Mouse (Mus musculus): ENCODE data around the gene Btnl4. TPM values are rescaled to one million over a fixed set of nuclear protein-coding genes. Genes with fewer than 3 reads are reported as not detected.
"Not testable (repeated sequence)": the region's sequence is repeated elsewhere in the genome, so short reads cannot be mapped to it uniquely, and the experiment has no call there.

The Btnl4 gene
- 0.55 and 1.1 TPM in 2 replicates for polyA plus RNA-seq (2012; rRNA removed)

- not testable (repeated sequence) for H3K27ac ChIP-seq (ENCODE audit: insufficient read depth, low read length); H3K36me3 ChIP-seq (ENCODE audit: control insufficient read depth, insufficient read depth, low read length); H3K4me1 ChIP-seq (ENCODE audit: control insufficient read depth, insufficient read depth, insufficient read length); DNase-seq (ENCODE audit: low read depth in 1 of 2, low spot score in 2 of 2); H3K27me3 ChIP-seq (ENCODE audit: control insufficient read depth, insufficient read depth, low read length); H3K4me3 ChIP-seq (ENCODE audit: extremely low read depth, insufficient read depth, insufficient read length)
- WGBS = 59% methylated on average over 5 of the region's 5 CpGs
Observed at GRCm38 (mm10) chr17:34477238-34478013, at the start of gene Btnl4. Gene Btnl4, minus strand, starts transcription at chr17:34477318.

- TF ChIP-seq CTCF (IDR thresholded peaks at IDR 0.05; ENCODE audit: extremely low read depth, insufficient read depth, insufficient read length, insufficient replicate concordance) (no peak), POLR2A (IDR thresholded peaks at IDR 0.05; ENCODE audit: low read depth, low read length) (no peak)
- Histone ChIP-seq H3K4me1 (ENCODE audit: control insufficient read depth, insufficient read depth, insufficient read length) (no peaks in the 10 kb centered on the region), H3K36me3 (ENCODE audit: control insufficient read depth, insufficient read depth, low read length) (no peaks in the 10 kb centered on the region), H3K4me3 (ENCODE audit: extremely low read depth, insufficient read depth, insufficient read length) (no peak overlapping the region), H3K27ac (ENCODE audit: insufficient read depth, low read length) (no peak overlapping the region), H3K27me3 (ENCODE audit: control insufficient read depth, insufficient read depth, low read length) (no peaks in the 10 kb centered on the region)
- WGBS = 68% methylated on average over 1 of the region's 1 CpGs
- no peak for DNase-seq (ENCODE audit: low read depth in 1 of 2, low spot score in 2 of 2)
Observed at GRCm38 (mm10) chr17:34519001-34519400, 41.9 kb upstream of the Btnl4 start.

GRCm38 (mm10) chr17:34518571-34518970, 41.5 kb upstream of the Btnl4 start:
- not testable (repeated sequence) for H3K4me3 ChIP-seq (ENCODE audit: extremely low read depth, insufficient read depth, insufficient read length); H3K27me3 ChIP-seq (ENCODE audit: control insufficient read depth, insufficient read depth, low read length); H3K27ac ChIP-seq (ENCODE audit: insufficient read depth, low read length); H3K4me1 ChIP-seq (ENCODE audit: control insufficient read depth, insufficient read depth, insufficient read length); H3K36me3 ChIP-seq (ENCODE audit: control insufficient read depth, insufficient read depth, low read length); DNase-seq (ENCODE audit: low read depth in 1 of 2, low spot score in 2 of 2)
- 60% methylated on average over 3 of the region's 3 CpGs for WGBS

- Histone ChIP-seq H3K27ac (ENCODE audit: insufficient read depth, low read length) (no peak overlapping the region), H3K4me3 (ENCODE audit: extremely low read depth, insufficient read depth, insufficient read length) (no peak overlapping the region), H3K4me1 (ENCODE audit: control insufficient read depth, insufficient read depth, insufficient read length) (no peaks in the 10 kb centered on the region), H3K36me3 (ENCODE audit: control insufficient read depth, insufficient read depth, low read length) (no peaks in the 10 kb centered on the region), H3K27me3 (ENCODE audit: control insufficient read depth, insufficient read depth, low read length) (no peaks in the 10 kb centered on the region)
- no peak for DNase-seq (ENCODE audit: low read depth in 1 of 2, low spot score in 2 of 2)
- WGBS = 85% methylated on average over 4 of the region's 4 CpGs
- no peak for TF ChIP-seq POLR2A (IDR thresholded peaks at IDR 0.05; ENCODE audit: low read depth, low read length)
- TF ChIP-seq CTCF (IDR thresholded peaks at IDR 0.05; ENCODE audit: extremely low read depth, insufficient read depth, insufficient read length, insufficient replicate concordance) = no peak
Observed at GRCm38 (mm10) chr17:34517795-34518194, 40.7 kb upstream of the Btnl4 start.

GRCm38 (mm10) chr17:34517252-34517651, 40.1 kb upstream of the Btnl4 start, which contains the start of gene Btnl6:
Gene Btnl6, minus strand, starts transcription at chr17:34517352.
- Histone ChIP-seq H3K27me3 (ENCODE audit: control insufficient read depth, insufficient read depth, low read length) (no peaks in the 10 kb centered on the region), H3K4me3 (ENCODE audit: extremely low read depth, insufficient read depth, insufficient read length) (no peak within 1 kb of the TSS), H3K27ac (ENCODE audit: insufficient read depth, low read length) (no peak within 1 kb of the TSS), H3K4me1 (ENCODE audit: control insufficient read depth, insufficient read depth, insufficient read length) (no peaks in the 10 kb centered on the region), H3K36me3 (ENCODE audit: control insufficient read depth, insufficient read depth, low read length) (no peaks in the 10 kb centered on the region)
- TF ChIP-seq POLR2A (IDR thresholded peaks at IDR 0.05; ENCODE audit: low read depth, low read length) (no peak), CTCF (IDR thresholded peaks at IDR 0.05; ENCODE audit: extremely low read depth, insufficient read depth, insufficient read length, insufficient replicate concordance) (no peak)
- 90% methylated on average over 4 of the region's 4 CpGs for WGBS
- no peak for DNase-seq (ENCODE audit: low read depth in 1 of 2, low spot score in 2 of 2)

- no peak overlapping the region for H3K4me3 ChIP-seq (ENCODE audit: extremely low read depth, insufficient read depth, insufficient read length)
- 84% methylated on average over 2 of the region's 2 CpGs for WGBS
Observed at GRCm38 (mm10) chr17:34516514-34516913, 39.4 kb upstream of the Btnl4 start.

GRCm38 (mm10) chr17:34511723-34512122, 34.6 kb upstream of the Btnl4 start:
- WGBS = 82% methylated on average over 1 of the region's 1 CpGs
- H3K4me1 ChIP-seq (ENCODE audit: control insufficient read depth, insufficient read depth, insufficient read length); DNase-seq (ENCODE audit: low read depth in 1 of 2, low spot score in 2 of 2); H3K36me3 ChIP-seq (ENCODE audit: control insufficient read depth, insufficient read depth, low read length); H3K27me3 ChIP-seq (ENCODE audit: control insufficient read depth, insufficient read depth, low read length); H3K4me3 ChIP-seq (ENCODE audit: extremely low read depth, insufficient read depth, insufficient read length); H3K27ac ChIP-seq (ENCODE audit: insufficient read depth, low read length): not testable (repeated sequence)

More at GRCm38 (mm10) chr17:34516514-34516913, 39.4 kb upstream of the Btnl4 start:
- H3K4me1 ChIP-seq (ENCODE audit: control insufficient read depth, insufficient read depth, insufficient read length) = no peaks in the 10 kb centered on the region
- no peak overlapping the region for H3K27ac ChIP-seq (ENCODE audit: insufficient read depth, low read length)
- no peak for DNase-seq (ENCODE audit: low read depth in 1 of 2, low spot score in 2 of 2)
- H3K36me3 ChIP-seq (ENCODE audit: control insufficient read depth, insufficient read depth, low read length) = no peaks in the 10 kb centered on the region
- H3K27me3 ChIP-seq (ENCODE audit: control insufficient read depth, insufficient read depth, low read length) = no peaks in the 10 kb centered on the region
- TF ChIP-seq CTCF (IDR thresholded peaks at IDR 0.05; ENCODE audit: extremely low read depth, insufficient read depth, insufficient read length, insufficient replicate concordance) (no peak), POLR2A (IDR thresholded peaks at IDR 0.05; ENCODE audit: low read depth, low read length) (no peak)
